Mouse (Mus musculus) E14TG2a.4 (cell line): ENCODE data around the gene Arhgap23.

Experiments
- CTCF ChIP-seq: conservative IDR thresholded peaks from 2 replicates; pipeline ENCODE4 v1.5.1; 2014; ENCODE audit warnings: low read length
- NANOG ChIP-seq: IDR thresholded peaks from 2 replicates; pipeline ENCODE4 v1.6.1; 2014; ENCODE audit warnings: borderline replicate concordance, low read length, mixed read lengths
- POU5F1 ChIP-seq: IDR thresholded peaks from 2 replicates; pipeline ENCODE4 v1.6.1; 2014; ENCODE audit warnings: low read length, borderline replicate concordance

DNA sequence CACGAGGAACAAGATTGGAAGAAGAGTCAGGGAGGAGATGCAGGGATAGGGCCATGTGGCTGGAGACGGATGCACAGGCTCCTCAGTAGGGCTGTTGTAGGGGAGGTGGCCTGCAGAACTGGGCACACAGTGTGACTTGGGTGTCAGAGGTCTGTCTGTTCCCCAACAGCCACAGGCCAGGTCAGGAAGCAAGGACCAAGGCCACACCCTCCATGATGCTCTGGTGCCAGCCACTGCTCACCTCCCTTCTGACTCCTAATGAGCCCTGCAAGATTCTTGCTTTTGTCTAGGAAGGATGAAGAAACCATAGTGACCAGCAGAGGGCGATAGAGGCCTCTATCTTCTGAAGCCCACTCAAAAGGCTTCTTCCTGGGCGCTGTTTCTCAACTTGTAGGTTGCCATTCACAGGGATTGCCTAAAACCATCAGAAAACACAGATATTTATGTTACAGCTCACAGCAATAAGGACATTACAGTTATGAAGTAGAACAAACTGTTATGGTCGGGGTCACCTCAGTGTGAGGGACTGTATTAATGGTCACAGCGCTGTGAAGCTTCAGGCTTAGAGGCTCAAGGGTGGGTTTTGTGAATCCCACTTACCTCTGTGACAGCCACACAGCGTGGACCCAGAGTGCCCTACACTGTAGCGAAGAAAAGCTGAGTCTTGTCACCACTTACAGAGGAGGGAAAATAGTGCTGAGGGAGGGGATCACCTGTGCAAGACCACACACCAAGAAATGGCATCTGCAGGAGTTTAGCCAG is 61.2 kb downstream of the Arhgap23 start:
- TF ChIP-seq CTCF = peak; percentile 68
- no peak for TF ChIP-seq POU5F1
- TF ChIP-seq NANOG = no peak
